Mouse (Mus musculus): ENCODE results near the gene Trim63. TPM values are rescaled to one million over a fixed set of nuclear protein-coding genes. Genes with fewer than 3 reads are reported as not detected.
"Not testable (repeated sequence)": the region's sequence is repeated elsewhere in the genome, so short reads cannot be mapped to it uniquely, and the experiment has no call there.

The Trim63 gene
- polyA plus RNA-seq, 1 experiment: 29.1 TPM

GRCm38 (mm10) chr4:134292067-134292466 lies 22.9 kb upstream of the Trim63 start:
- Histone ChIP-seq H3K36me3 (ENCODE audit: control insufficient read depth, insufficient read depth) (no peaks in the 10 kb centered on the region), H3ac (ENCODE audit: control insufficient read depth, insufficient read length) (no peak overlapping the region)

GRCm38 (mm10) chr4:134293061-134293691 lies 21.7 kb upstream of the Trim63 start:
- H3K36me3 ChIP-seq (ENCODE audit: control insufficient read depth, insufficient read depth): no peaks in the 10 kb centered on the region
- H3K79me2 ChIP-seq (ENCODE audit: control insufficient read depth, insufficient read depth): no peaks in the 10 kb centered on the region
- peak in 1 of 3 experiments; percentile 2 for TF ChIP-seq MYOD1 (IDR thresholded peaks at IDR 0.05; ENCODE audit: control insufficient read depth in 1 of 3, insufficient read length in 2 of 3, low read depth in 2 of 3)
- no peak for TF ChIP-seq USF1 (IDR thresholded peaks at IDR 0.05; ENCODE audit: low read depth)
- H3K4me2 ChIP-seq (ENCODE audit: low read depth): no peak overlapping the region
- no peak overlapping the region for H3K4me3 ChIP-seq
- H3ac ChIP-seq (ENCODE audit: control insufficient read depth, insufficient read length): no peak overlapping the region
- H3K27me3 ChIP-seq (ENCODE audit: control insufficient read depth, insufficient read depth, insufficient read length): no peaks in the 10 kb centered on the region

More at GRCm38 (mm10) chr4:134292067-134292466, 22.9 kb upstream of the Trim63 start:
- Histone ChIP-seq H3K4me2 (ENCODE audit: low read depth) (no peak overlapping the region), H3K27me3 (ENCODE audit: control insufficient read depth, insufficient read depth, insufficient read length) (no peaks in the 10 kb centered on the region), H3K79me2 (ENCODE audit: control insufficient read depth, insufficient read depth) (no peaks in the 10 kb centered on the region), H3K4me3 (no peak overlapping the region)
- no peak for TF ChIP-seq CEBPB (IDR thresholded peaks at IDR 0.05; ENCODE audit: insufficient read depth, poor library complexity, severe bottlenecking)
- TF ChIP-seq MYOG (IDR thresholded peaks at IDR 0.05; ENCODE audit: control insufficient read depth in 1 of 3, insufficient read depth in 1 of 3, insufficient read length in 2 of 3, low read depth in 2 of 3): no peak
- TF ChIP-seq POLR2A (IDR thresholded peaks at IDR 0.05; ENCODE audit: insufficient read length, low read depth): no peak
- TF ChIP-seq MYOD1 (IDR thresholded peaks at IDR 0.05; ENCODE audit: control insufficient read depth in 1 of 3, insufficient read length in 2 of 3, low read depth in 2 of 3): no peak

GRCm38 (mm10) chr4:134293692-134294163 lies 21.2 kb upstream of the Trim63 start:
- Histone ChIP-seq H3K27me3 (ENCODE audit: control insufficient read depth, insufficient read depth, insufficient read length) (no peaks in the 10 kb centered on the region), H3ac (ENCODE audit: control insufficient read depth, insufficient read length) (no peak overlapping the region), H3K4me2 (ENCODE audit: low read depth) (no peak overlapping the region), H3K79me2 (ENCODE audit: control insufficient read depth, insufficient read depth) (no peaks in the 10 kb centered on the region), H3K4me3 (no peak overlapping the region), H3K36me3 (ENCODE audit: control insufficient read depth, insufficient read depth) (no peaks in the 10 kb centered on the region)
- TF ChIP-seq MYOD1 (IDR thresholded peaks at IDR 0.05; ENCODE audit: control insufficient read depth in 1 of 3, insufficient read length in 2 of 3, low read depth in 2 of 3) (peak in 1 of 3 experiments; percentile 62), MYOG (IDR thresholded peaks at IDR 0.05; ENCODE audit: control insufficient read depth in 1 of 3, insufficient read depth in 1 of 3, insufficient read length in 2 of 3, low read depth in 2 of 3) (peak in 1 of 3 experiments; percentile 85), POLR2A (IDR thresholded peaks at IDR 0.05; ENCODE audit: insufficient read length, low read depth) (no peak), TCF12 (IDR thresholded peaks at IDR 0.05; ENCODE audit: insufficient read depth, poor library complexity, severe bottlenecking) (peak; percentile 14)

GRCm38 (mm10) chr4:134296096-134296495 lies 18.8 kb upstream of the Trim63 start:
- not testable (repeated sequence) for H3K4me3 ChIP-seq; H3K4me2 ChIP-seq (ENCODE audit: low read depth); H3K27me3 ChIP-seq (ENCODE audit: control insufficient read depth, insufficient read depth, insufficient read length); H3K79me2 ChIP-seq (ENCODE audit: control insufficient read depth, insufficient read depth); H3ac ChIP-seq (ENCODE audit: control insufficient read depth, insufficient read length); H3K36me3 ChIP-seq (ENCODE audit: control insufficient read depth, insufficient read depth)

GRCm38 (mm10) chr4:134296523-134296922 lies 18.4 kb upstream of the Trim63 start:
- Histone ChIP-seq H3K4me3 (no peak overlapping the region), H3K4me2 (ENCODE audit: low read depth) (no peak overlapping the region), H3K27me3 (ENCODE audit: control insufficient read depth, insufficient read depth, insufficient read length) (no peaks in the 10 kb centered on the region), H3ac (ENCODE audit: control insufficient read depth, insufficient read length) (no peak overlapping the region), H3K36me3 (ENCODE audit: control insufficient read depth, insufficient read depth) (no peaks in the 10 kb centered on the region), H3K79me2 (ENCODE audit: control insufficient read depth, insufficient read depth) (no peaks in the 10 kb centered on the region)
- TF ChIP-seq TCF3 (IDR thresholded peaks at IDR 0.05; ENCODE audit: insufficient read length, low read depth) (no peak), TCF12 (IDR thresholded peaks at IDR 0.05; ENCODE audit: insufficient read depth, poor library complexity, severe bottlenecking) (no peak), E2F4 (IDR thresholded peaks at IDR 0.05; ENCODE audit: insufficient read depth) (no peak), POLR2A (IDR thresholded peaks at IDR 0.05; ENCODE audit: insufficient read length, low read depth) (no peak), CEBPB (IDR thresholded peaks at IDR 0.05; ENCODE audit: insufficient read depth, poor library complexity, severe bottlenecking) (no peak), MYOG (IDR thresholded peaks at IDR 0.05; ENCODE audit: control insufficient read depth in 1 of 3, insufficient read depth in 1 of 3, insufficient read length in 2 of 3, low read depth in 2 of 3) (no peak), MAX (IDR thresholded peaks at IDR 0.05; ENCODE audit: low read depth) (no peak), POLR2AphosphoS2 (IDR thresholded peaks at IDR 0.05; ENCODE audit: insufficient read length, low read depth) (no peak), REST (IDR thresholded peaks at IDR 0.05; ENCODE audit: insufficient read depth, insufficient read length) (no peak), SRF (IDR thresholded peaks at IDR 0.05; ENCODE audit: control insufficient read depth, insufficient read length, low read depth) (no peak), MYOD1 (IDR thresholded peaks at IDR 0.05; ENCODE audit: control insufficient read depth in 1 of 3, insufficient read length in 2 of 3, low read depth in 2 of 3) (no peak)

- no peaks in the 10 kb centered on the region for H3K27me3 ChIP-seq (ENCODE audit: control insufficient read depth, insufficient read depth, insufficient read length)
- no peaks in the 10 kb centered on the region for H3K36me3 ChIP-seq (ENCODE audit: control insufficient read depth, insufficient read depth)
- TF ChIP-seq POLR2AphosphoS2 (IDR thresholded peaks at IDR 0.05; ENCODE audit: insufficient read length, low read depth): no peak
- no peak for TF ChIP-seq MAX (IDR thresholded peaks at IDR 0.05; ENCODE audit: low read depth)
- no peak for TF ChIP-seq TCF12 (IDR thresholded peaks at IDR 0.05; ENCODE audit: insufficient read depth, poor library complexity, severe bottlenecking)
- no peak for TF ChIP-seq TCF3 (IDR thresholded peaks at IDR 0.05; ENCODE audit: insufficient read length, low read depth)
- TF ChIP-seq CEBPB (IDR thresholded peaks at IDR 0.05; ENCODE audit: insufficient read depth, poor library complexity, severe bottlenecking): no peak
- no peak for TF ChIP-seq MYOD1 (IDR thresholded peaks at IDR 0.05; ENCODE audit: control insufficient read depth in 1 of 3, insufficient read length in 2 of 3, low read depth in 2 of 3)
- TF ChIP-seq E2F4 (IDR thresholded peaks at IDR 0.05; ENCODE audit: insufficient read depth): no peak
- no peak for TF ChIP-seq SRF (IDR thresholded peaks at IDR 0.05; ENCODE audit: control insufficient read depth, insufficient read length, low read depth)
- no peak for TF ChIP-seq USF1 (IDR thresholded peaks at IDR 0.05; ENCODE audit: low read depth)
- no peak for TF ChIP-seq MYOG (IDR thresholded peaks at IDR 0.05; ENCODE audit: control insufficient read depth in 1 of 3, insufficient read depth in 1 of 3, insufficient read length in 2 of 3, low read depth in 2 of 3)
- H3ac ChIP-seq (ENCODE audit: control insufficient read depth, insufficient read length): no peak overlapping the region
- H3K4me2 ChIP-seq (ENCODE audit: low read depth): no peak overlapping the region
- no peak overlapping the region for H3K4me3 ChIP-seq
- no peaks in the 10 kb centered on the region for H3K79me2 ChIP-seq (ENCODE audit: control insufficient read depth, insufficient read depth)
These were observed 17.6 kb upstream of the Trim63 start for GRCm38 (mm10) chr4:134297369-134297768.
